Mouse (Mus musculus) thymus, adult 2 months (tissue): ENCODE measurements around the gene Cpm. TPM values are rescaled to one million over a fixed set of nuclear protein-coding genes. Genes with fewer than 3 reads are reported as not detected.
"Not testable (repeated sequence)": the region's sequence is repeated elsewhere in the genome, so short reads cannot be mapped to it uniquely, and the experiment has no call there.

ENCODE experiments used
- DNase-seq: peaks from one replicate; pipeline ENCODE4 v3.0.0; 2021
- H3K27ac ChIP-seq: fragments of 200-500 bp; 2 replicates; pipeline ENCODE4 v1.5.1; 2012; ENCODE audit warnings: low read length, control low read depth; ENCODE audit not compliant: control insufficient read depth, insufficient read depth
- H3K27me3 ChIP-seq: fragments of 200-500 bp; 2 replicates; pipeline ENCODE4 v1.6.1; 2012; ENCODE audit warnings: mild to moderate bottlenecking, low read length, moderate library complexity, mixed read lengths; ENCODE audit not compliant: control insufficient read depth, insufficient read depth
- H3K36me3 ChIP-seq: fragments of 200-500 bp; 2 replicates; pipeline ENCODE4 v1.6.1; 2012; ENCODE audit warnings: mild to moderate bottlenecking, low read length, moderate library complexity; ENCODE audit not compliant: control insufficient read depth, insufficient read depth
- H3K4me1 ChIP-seq: fragments of 200-500 bp; replicated peaks from 2 replicates; pipeline ENCODE4 v1.6.1; 2012; ENCODE audit warnings: low read length; ENCODE audit not compliant: control insufficient read depth, insufficient read depth
- H3K4me3 ChIP-seq: fragments of 200-500 bp; 2 replicates; pipeline ENCODE4 v1.5.1; 2012; ENCODE audit warnings: mild to moderate bottlenecking, low read length, control low read depth, moderate library complexity; ENCODE audit not compliant: control insufficient read depth, insufficient read depth
- CTCF ChIP-seq: fragments of 200-500 bp; IDR thresholded peaks from 2 replicates; pipeline ENCODE4 v1.5.1; 2012; ENCODE audit warnings: mild to moderate bottlenecking, control low read depth, low read length, moderate library complexity, borderline replicate concordance; ENCODE audit not compliant: control insufficient read depth, poor library complexity, insufficient read depth; ENCODE audit errors: extremely low read depth
- POLR2A ChIP-seq: fragments of 200-500 bp; IDR thresholded peaks from 2 replicates; pipeline ENCODE4 v1.6.1; 2012; ENCODE audit warnings: mild to moderate bottlenecking, low read length, control low read depth, moderate library complexity; ENCODE audit not compliant: control insufficient read depth, poor library complexity, insufficient read depth; ENCODE audit errors: extremely low read depth
- WGBS: fragments of 180-500 bp; shearing (Covaris S2); methylation state at CpG from one replicate; pipeline ENCODE4 v1.1.7; 2018; 5-methylcytosine and 5-hydroxymethylcytosine counted together
- polyA plus RNA-seq: library from polyadenylated mRNA; depleted of rRNA; stranded (reverse); fragments of >200 nt; gene quantifications from 2 replicates; pipeline ENCODE4 v1.2.3, GENCODE M21; 2012

The Cpm gene
- polyA plus RNA-seq, 1 experiment, result 3.2 TPM

DNA sequence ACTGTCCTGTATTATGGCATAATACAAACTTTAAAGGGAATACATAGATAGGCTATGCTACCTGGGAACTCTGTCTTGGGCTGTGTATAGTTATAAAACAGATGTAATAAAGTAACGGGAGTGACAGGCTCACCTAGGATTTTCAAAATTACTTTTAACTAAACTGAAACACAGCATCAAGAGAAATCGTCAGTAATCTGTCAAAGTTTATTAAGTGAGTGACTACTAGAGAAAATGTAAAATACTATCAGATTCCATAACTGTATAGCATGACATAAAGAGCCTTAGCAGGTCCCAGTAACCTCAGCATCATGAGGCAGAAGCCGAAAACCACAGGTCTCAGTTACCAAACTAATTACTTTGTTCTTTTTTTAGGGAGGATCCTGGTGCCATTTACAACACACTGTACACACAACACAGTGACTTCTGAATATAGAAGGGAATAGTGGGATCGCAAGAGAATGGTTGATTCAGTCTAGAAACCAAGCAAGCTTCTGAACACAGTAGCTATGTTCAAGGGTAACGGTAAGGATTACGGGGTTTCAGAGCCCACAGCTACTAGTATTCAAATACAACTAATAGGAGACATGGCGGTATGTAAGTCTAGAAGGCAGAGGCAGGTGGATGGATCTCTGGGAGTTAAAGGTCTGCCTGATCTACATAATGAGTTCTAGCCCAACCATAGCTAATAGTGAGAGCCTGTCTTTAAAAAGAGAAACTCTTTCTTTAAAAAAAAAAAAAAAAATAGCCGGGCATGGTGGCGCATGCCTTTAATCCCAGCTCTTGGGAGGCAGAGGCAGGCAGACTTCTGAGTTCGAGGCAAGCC, 69.2 kb downstream of the Cpm start:
- H3K27ac ChIP-seq, result no peak overlapping the region
- TF ChIP-seq CTCF (no peak), POLR2A (no peak)
- H3K4me3 ChIP-seq, result no peak overlapping the region
- WGBS, result 96% methylated on average over 10 of the region's 10 CpGs
- H3K27me3 ChIP-seq, result no peaks in the 10 kb centered on the region
- H3K36me3 ChIP-seq, result peaks cover 98% of the 10 kb centered on the region
- no peak for DNase-seq
- no peaks in the 10 kb centered on the region for H3K4me1 ChIP-seq

DNA sequence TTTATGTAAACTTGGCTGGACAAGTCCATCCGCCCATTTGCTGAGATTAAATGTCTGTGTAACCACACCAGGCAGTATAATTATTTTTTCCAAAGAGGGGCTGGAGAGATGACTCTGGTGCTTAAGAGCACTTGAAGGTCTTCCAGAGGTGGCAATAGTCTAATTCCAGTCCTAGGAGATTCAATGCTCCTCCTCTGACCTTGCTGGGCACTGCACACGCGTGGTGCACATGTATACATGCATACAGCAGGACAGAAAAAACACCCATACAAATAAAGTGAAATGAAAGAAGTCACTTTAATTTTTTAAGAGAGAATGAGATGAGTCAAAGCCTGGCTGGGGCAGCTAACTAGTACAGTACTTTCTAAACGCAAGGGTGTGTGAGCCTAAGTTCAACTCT, 70.6 kb downstream of the Cpm start:
- Histone ChIP-seq H3K27ac (no peak overlapping the region), H3K27me3 (no peaks in the 10 kb centered on the region), H3K4me1 (no peaks in the 10 kb centered on the region), H3K4me3 (no peak overlapping the region), H3K36me3 (peaks cover 100% of the 10 kb centered on the region)
- TF ChIP-seq CTCF (no peak), POLR2A (no peak)
- DNase-seq, result no peak
- WGBS, result 96% methylated on average over 4 of the region's 4 CpGs

DNA sequence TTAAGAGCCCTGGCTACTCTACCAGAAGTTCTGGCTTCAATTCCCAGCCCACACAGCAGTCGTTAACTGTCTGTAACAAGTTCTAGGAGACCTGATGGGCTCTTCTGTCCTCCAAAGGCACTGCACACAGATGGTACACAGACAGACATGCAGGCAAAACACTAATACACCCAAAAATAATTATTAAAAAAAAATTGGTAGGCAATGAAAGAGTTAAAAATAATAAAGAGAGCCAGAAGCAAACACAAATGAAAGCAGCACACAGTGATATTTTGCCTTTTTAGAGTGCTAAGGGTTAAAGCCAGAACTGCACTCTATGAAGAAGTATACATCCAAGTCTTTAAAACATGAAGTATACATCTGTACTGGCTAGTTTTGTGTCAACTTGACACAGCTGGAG, 71.2 kb downstream of the Cpm start:
- 100% methylated on average over 1 of the region's 1 CpGs for WGBS
- TF ChIP-seq POLR2A (no peak), CTCF (no peak)
- no peaks in the 10 kb centered on the region for H3K4me1 ChIP-seq
- H3K4me3 ChIP-seq, result no peak overlapping the region
- DNase-seq, result no peak
- H3K27ac ChIP-seq, result no peak overlapping the region
- H3K36me3 ChIP-seq, result peaks cover 100% of the 10 kb centered on the region
- H3K27me3 ChIP-seq, result no peaks in the 10 kb centered on the region

DNA sequence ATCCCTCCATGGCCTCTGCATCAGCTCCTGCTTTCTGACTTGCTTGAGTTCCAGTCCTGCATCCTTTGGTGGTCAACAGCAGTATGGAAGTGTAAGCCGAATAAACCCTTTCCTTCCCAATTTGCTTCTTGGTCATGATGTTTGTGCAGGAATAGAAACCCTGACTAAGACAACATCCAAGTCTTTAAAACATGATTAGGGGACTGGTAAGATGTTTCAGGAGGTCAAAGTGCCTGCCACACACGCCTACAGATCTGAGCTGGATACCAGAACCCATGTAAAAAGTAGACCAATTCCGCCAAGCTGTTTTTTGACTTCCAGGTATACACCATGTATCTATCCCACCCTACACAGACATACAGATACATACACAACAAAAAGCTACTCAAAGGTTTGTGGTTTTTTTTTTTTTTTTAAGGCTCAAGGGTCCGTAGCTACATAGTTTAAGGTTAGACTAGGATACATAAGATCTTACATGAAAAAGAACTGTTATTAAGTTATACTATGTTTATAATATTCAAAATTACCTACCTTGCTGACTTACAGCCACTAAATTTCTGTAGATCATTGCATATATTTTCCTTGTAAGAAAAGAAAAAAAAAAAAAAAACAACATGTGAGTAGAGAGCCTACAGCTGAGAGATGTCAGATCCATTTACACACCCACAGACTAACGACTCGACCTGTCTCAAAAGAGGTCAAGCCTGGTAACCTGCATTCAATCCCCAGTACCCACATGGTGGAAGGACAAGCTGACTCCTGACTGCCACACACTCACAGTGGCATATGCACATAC, 71.9 kb downstream of the Cpm start:
- H3K4me3 ChIP-seq, result no peak overlapping the region
- 97% methylated on average over 6 of the region's 6 CpGs for WGBS
- H3K27ac ChIP-seq, result no peak overlapping the region
- no peak for TF ChIP-seq CTCF
- TF ChIP-seq POLR2A, result no peak
- H3K36me3 ChIP-seq, result peaks cover 94% of the 10 kb centered on the region
- DNase-seq, result no peak
- no peaks in the 10 kb centered on the region for H3K4me1 ChIP-seq
- no peaks in the 10 kb centered on the region for H3K27me3 ChIP-seq

DNA sequence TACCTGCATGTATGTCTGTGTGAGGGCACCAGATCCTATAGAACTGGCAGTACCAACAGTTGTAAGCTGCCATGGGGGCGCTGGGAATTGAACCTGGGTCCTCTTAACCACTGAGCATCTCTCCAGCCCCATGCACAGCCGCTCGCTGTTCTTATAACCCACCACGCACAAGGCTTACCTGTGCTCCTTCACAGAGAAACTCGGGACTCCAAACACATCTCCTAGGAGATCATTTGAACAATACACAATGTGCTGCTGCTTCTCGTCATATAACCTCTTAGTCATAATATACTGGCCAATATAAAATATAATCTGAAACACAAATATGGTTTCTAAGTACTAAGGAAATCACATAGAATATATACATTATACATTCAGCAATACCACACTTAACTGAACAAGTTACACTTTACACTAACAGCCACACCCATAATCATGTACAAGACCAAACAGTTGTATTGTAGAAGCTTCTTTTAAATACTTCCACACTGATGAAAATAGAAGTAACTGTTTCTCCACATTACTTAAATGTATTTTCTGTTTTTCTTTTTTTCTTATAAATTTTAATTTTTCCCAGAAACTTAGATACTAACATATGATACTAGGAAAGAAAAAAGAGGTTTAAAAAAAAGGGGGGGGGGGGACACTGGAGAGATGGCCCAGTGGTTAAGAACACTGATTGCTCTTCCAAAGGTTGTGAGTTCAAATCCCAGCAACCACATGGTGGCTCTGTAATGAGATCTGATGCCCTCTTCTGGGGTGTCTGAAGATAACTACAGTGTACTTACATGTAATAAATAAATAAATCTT, 72.9 kb downstream of the Cpm start:
- peaks cover 91% of the 10 kb centered on the region for H3K36me3 ChIP-seq
- H3K27me3 ChIP-seq, result no peaks in the 10 kb centered on the region
- DNase-seq, result no peak
- TF ChIP-seq CTCF (no peak), POLR2A (no peak)
- H3K4me3 ChIP-seq, result no peak overlapping the region
- H3K27ac ChIP-seq, result no peak overlapping the region
- 0 out of 2 replicates have a peak, but pooled peaks cover 2% of the 10 kb centered on the region for H3K4me1 ChIP-seq
- WGBS, result 98% methylated on average over 6 of the region's 6 CpGs

DNA sequence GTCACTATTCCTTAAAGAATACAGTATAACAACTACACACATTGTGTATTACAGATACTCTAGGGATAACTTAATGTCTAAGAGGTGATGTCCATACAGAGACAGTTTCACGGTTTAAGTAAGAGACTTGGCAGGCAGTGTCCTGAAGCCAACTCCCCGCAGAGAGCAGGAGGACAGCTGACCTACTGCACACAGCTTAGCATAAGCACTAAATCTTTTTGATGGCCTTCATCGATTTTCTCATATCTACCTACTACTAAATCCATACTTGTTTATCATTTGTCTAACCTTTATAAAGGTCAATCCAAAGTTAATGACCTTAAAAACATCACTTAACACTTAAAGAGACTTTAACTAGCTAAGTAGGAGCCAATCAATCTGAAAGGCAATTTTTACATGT, 74.2 kb downstream of the Cpm start:
- WGBS, result 96% methylated on average over 3 of the region's 3 CpGs

DNA sequence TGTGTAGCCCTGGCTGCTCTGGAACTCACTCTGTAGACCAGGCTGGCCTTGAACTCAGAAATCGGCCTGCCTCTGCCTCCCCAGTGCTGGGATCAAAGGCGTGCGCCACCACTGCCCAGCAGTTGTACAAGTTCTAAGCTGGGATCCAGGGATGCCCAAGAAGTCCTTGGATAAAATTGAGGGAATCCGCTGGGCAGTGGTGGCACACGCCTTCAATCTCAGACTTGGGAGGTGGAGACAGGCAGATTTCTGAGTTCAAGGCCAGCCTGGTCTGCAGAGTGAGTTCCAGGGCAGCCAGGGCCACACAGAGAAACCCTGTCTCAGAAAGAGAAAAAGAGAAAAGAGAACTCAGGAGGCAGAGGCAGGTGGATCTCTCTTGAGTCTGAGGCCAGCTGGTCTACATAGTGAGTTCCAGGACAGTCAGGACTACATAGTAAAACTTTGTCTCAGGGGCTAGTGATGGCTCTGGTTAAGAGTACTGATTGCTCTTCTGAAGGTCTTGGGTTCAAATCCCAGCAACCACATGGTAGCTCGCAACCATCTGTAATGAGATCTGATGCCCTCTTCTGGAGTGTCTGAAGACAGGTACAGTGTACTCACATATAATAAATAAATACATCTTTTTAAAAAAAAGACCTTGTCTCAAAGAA, 75.1 kb downstream of the Cpm start:
- H3K4me3 ChIP-seq, DNase-seq, H3K4me1 ChIP-seq, H3K27ac ChIP-seq, H3K27me3 ChIP-seq: not testable (repeated sequence)
- peaks cover 71% of the 10 kb centered on the region for H3K36me3 ChIP-seq
- WGBS, result 96% methylated on average over 6 of the region's 6 CpGs

More for the DNA sequence above, 74.2 kb downstream of the Cpm start:
- no peak for DNase-seq
- no peak for TF ChIP-seq CTCF
- no peak for TF ChIP-seq POLR2A
- Histone ChIP-seq H3K36me3 (peaks cover 80% of the 10 kb centered on the region), H3K4me1 (0 out of 2 replicates have a peak, but pooled peaks cover 2% of the 10 kb centered on the region), H3K4me3 (no peak overlapping the region), H3K27ac (no peak overlapping the region), H3K27me3 (no peaks in the 10 kb centered on the region)
